Mouse (Mus musculus) heart, postnatal 14 days (tissue): Measurements from ENCODE around the gene Ext2. TPM values are rescaled to one million over a fixed set of nuclear protein-coding genes. Genes with fewer than 3 reads are reported as not detected.
A peak's percentile ranks its signal among the peaks of the same experiment; 100 is the strongest.

ENCODE experiments used
- DNase-seq, 2 experiments: peaks; one replicate each; pipeline ENCODE4 v3.0.0; 2021 to 2022
- intact Hi-C: fragments of 180-260 bp; cut with DNase I; formaldehyde crosslinking; loops from one replicate; pipeline ENCODE4 v1.15.1; 2025
- total RNA-seq, 2 experiments: library from RNA; stranded (reverse); gene quantifications; 2 replicates each; pipeline ENCODE4 v1.2.3; 2021

The Ext2 gene
- total RNA-seq, 2 experiments from 2014 or later, result 48.8 to 49.9 TPM

DNA sequence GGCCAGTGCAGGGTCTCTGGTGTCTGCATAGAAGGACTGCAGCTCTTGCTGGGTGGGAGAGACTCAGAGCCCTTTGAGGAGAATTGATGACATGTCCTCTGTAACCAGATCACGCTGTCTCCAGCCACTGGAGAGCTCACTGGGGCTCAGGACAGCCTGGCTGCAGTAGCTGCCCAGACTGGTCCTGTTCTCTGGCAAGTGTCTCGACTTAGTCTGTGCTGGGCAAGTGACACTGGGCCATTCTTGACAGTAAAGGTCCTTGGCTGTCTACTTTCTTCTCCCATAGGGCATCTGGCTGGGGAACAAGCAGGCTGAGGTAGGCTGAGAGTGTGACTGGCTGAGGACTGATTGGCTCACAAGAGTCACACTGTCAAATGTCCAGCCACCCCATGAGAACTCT is 123.0 kb downstream of the Ext2 start:
- intact Hi-C loops, result no loop called here
- no peak for DNase-seq

GRCm38 (mm10) chr2:93696181-93696641 is 126.2 kb downstream of the Ext2 start:
- intact Hi-C loops, result no loop called here
- peak in 1 of 2 experiments; percentile 23 for DNase-seq

GRCm38 (mm10) chr2:93693101-93693500 is 129.3 kb downstream of the Ext2 start:
- intact Hi-C loops, result no loop called here
- peak in 1 of 2 experiments; percentile 22 for DNase-seq

- intact Hi-C loops, result no loop called here
These were observed 132.1 kb downstream of the Ext2 start for GRCm38 (mm10) chr2:93690064-93690930.

DNA sequence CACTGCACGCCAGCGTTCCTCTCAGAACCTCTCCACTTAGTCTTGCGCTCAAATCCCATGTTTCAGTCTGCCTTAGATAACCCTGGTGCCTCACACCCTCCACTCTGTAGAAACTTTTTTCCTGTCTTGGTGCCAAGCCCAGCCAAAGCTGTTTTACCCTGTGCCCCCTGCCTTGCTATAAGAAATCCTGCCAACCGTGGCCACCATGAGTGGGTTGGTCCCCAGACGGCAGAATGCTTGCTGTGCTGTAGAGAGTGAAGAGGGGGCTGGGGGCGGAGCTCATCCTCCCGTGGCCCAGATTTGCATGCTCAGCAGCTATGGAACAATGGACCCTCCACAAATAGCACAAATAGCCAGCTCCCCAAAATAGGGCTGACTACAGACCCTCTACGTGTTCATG is 138.7 kb downstream of the Ext2 start:
- no peak for DNase-seq
- intact Hi-C loops, result no loop called here

More at GRCm38 (mm10) chr2:93690064-93690930, 132.1 kb downstream of the Ext2 start:
- DNase-seq, result no peak

DNA sequence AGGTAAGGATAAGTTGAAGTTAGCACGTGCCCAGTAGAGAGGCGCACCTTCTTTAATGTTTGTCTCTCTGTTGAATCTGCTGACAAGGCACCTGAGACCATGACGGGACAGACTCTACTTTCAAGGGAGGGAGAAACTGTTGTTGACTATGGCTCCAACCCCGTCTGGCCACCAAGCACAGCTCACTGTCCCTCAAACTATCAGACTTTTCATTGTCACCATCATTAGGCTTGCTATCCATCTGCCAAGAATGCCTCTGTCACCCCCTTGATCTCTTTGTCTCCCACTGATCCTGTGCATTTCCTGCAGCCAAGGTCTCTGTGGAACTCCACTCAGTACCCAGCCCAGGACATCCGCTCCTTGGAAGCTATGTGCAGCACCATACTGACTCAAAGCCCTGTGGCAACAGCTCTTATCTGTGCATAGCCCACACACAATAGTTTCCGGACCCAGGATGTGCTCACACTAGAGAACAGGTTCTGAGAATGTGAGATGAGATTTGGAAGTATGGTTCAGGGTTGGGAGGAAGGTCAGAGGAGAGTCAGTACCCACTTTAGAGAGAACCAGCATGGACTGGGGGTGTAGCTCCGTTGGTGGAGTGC is 139.7 kb downstream of the Ext2 start:
- intact Hi-C loops, result no loop called here
- DNase-seq, result no peak

GRCm38 (mm10) chr2:93681321-93681720 is 141.0 kb downstream of the Ext2 start:
- no peak for DNase-seq
- intact Hi-C loops, result no loop called here

GRCm38 (mm10) chr2:93677231-93677630 is 145.1 kb downstream of the Ext2 start:
- intact Hi-C loops, result no loop called here
- DNase-seq, result no peak

GRCm38 (mm10) chr2:93671573-93672184 is 150.7 kb downstream of the Ext2 start:
- intact Hi-C loops, result no loop called here
- DNase-seq, result no peak

DNA sequence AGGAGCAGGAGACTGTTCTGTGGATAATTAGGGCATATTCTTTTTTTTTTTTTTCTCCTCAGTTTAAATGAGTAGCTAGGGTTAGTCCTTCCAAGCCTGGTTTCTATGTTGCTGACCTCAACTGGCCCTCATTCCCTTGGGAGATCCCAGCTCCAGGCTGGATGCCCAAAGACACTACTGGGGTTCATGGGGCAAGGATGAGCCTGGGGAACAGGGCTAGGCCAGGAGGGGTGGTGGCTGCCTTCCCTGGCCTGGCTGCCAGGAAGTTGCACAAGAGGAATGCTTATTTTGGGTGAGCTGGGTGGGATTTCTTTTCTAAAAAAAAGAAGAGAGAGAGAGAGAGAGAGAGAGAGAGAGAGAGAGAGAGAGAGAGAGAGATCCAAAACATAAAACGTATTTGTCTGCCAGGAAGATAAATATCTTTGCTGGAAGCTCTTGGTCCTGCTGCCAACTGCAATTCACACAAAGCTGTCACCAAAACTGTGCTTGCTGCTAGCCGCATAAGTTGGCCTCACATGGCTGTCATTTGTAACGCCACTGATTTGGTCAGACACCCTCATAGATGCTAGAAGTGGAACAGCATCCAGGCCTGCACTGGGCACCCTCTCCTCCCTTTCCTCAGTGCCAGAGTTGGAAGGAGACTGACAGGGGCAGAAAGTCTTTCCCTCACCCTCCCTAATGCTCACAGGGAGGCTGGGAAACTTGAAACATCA is 156.1 kb downstream of the Ext2 start:
- DNase-seq, result peak in 1 of 2 experiments; percentile 35
- intact Hi-C loops, result loop anchor here (10.0 kb wide), 1 partner anchor 462 kb away; no protein-coding TSS in a partner anchor

GRCm38 (mm10) chr2:93665472-93665871 is 156.9 kb downstream of the Ext2 start:
- intact Hi-C loops, result loop anchor here (10.0 kb wide), 1 partner anchor 461 kb away; no protein-coding TSS in a partner anchor
- DNase-seq, result no peak

DNA sequence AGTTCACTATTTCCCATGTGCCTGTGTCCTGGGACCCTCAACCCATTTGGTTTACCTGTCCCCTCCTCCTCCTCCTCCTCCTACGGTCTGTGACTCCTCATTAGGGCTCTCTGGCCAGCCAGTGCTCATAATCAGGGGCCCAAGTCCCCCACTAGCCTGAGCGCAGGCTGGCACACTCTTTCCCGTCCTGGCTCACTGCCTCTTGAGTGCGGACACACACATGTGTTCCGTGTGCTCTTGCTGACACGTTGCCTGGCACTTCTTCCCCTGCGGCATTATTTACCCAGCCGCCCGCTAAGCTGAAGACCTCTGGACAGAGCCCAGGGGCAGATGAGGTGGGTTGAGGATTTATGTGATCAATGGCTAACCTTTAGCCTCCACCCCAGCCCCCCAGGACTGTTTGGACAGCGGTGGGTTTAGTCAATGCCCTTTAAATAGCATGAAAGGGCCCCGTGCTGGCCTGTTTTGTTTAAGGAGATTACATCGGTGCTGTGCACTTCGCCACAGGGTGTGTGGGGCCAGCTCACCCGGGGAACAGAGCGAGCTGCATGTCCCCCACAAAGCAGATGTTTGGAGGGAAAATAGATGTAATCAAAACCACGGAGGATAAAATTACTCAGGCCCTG is 160.0 kb downstream of the Ext2 start:
- no peak for DNase-seq
- intact Hi-C loops, result loop anchor here (5.0 to 10.0 kb wide), 2 partner anchors 240 to 458 kb away; no protein-coding TSS in a partner anchor

DNA sequence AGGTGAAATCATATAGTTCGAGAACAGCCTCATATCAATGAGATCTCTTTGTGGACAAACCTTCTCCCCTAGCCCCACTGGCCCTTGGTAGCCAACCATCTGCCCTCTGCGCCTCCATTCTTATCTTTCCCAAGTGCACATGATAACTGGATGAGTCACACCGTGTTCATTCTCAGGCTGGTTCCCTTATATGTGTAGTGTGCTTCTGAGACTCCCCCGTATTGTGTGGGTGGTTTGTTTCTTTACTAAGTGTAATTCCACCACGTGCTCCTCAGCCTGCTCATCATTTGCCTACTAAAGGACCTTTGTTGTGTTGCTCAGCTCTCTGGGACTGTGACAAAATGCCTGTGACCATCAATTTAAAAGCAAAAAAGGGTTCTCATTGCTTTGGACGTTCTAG is 161.3 kb downstream of the Ext2 start:
- intact Hi-C loops, result loop anchor here (5.0 to 10.0 kb wide), 2 partner anchors 239 to 456 kb away; no protein-coding TSS in a partner anchor
- no peak for DNase-seq

DNA sequence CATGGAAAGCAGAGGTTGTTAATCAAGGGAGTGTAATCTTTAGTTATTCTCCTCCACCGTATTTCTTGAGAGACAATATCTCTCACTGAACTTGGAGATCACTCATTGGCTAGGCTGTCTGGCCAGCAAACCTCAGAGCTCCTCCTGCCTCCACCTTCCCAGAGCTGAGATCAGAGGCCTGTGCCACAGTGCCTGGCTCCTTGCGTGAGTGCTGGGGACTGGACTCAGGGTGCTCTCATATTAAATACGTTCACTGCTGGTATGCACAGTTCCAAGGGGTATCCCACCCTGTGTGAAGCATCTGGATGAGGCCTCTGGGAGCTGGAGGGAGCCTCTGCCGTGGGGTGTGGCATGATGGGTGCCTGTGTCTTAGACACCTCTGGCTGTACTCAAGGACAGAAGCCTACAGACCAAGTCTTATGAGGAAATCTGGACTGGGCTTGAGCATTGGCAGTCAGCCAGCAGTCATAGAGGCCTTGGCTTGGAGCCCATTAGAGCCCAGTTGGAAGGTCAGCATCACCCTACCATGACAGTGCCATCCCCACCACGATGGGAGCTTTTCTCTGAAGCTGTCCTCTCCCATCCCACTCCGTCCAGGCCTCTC is 162.6 kb downstream of the Ext2 start:
- no peak for DNase-seq
- intact Hi-C loops, result loop anchor here (1.0 to 10.0 kb wide), 4 partner anchors 127 to 455 kb away; no protein-coding TSS in a partner anchor

DNA sequence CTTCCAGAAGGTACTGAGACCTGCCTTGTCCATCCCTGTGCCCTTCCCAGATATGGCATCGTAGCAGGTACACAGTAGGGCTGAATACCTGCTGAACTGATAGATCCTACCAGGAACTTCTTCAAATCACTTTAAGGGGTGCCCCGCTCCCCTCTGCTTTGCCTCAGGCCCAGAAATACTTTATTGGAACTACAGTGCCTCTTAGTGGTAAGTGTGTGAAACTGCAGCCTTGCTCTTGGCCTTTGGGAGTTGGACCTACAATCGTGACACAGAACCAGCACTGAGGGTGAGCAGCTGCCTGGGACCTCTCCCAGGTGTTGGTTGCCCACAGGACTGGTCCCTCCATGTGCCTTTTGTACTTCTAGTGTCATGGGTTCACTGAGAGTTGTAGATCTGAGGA is 163.4 kb downstream of the Ext2 start:
- intact Hi-C loops, result loop anchor here (1.0 to 5.0 kb wide), 2 partner anchors 128 to 184 kb away; no protein-coding TSS in a partner anchor
- peak in 1 of 2 experiments; percentile 51 for DNase-seq

GRCm38 (mm10) chr2:93654336-93655055 is 167.9 kb downstream of the Ext2 start:
- intact Hi-C loops, result loop anchor here (5.0 kb wide), 1 partner anchor 133 kb away; no protein-coding TSS in a partner anchor
- no peak for DNase-seq

- intact Hi-C loops, result no loop called here
- DNase-seq, result no peak
These were observed 173.0 kb downstream of the Ext2 start for GRCm38 (mm10) chr2:93649243-93649870.

- intact Hi-C loops, result no loop called here
- no peak for DNase-seq
These were observed 174.3 kb downstream of the Ext2 start for GRCm38 (mm10) chr2:93647924-93648575.
